ENCODE assay signal across 23 mouse cellular contexts in genomic region chr17:66363852-66364524, GRCm38 (mm10).
DNase-seq lines count a peak whose midpoint lies in the region; TF ChIP-seq lines count a peak whose summit lies in the region.
"Had no signal": no experiment of that assay in that cellular context is flagged by ENCODE, and none has a peak within 500 bp of the region (broad histone marks: within the 10 kb centered on the region; RNA-seq: fewer than 3 reads in every experiment).

No protein-coding gene starts in this region.

- no peak for TF ChIP-seq CTCF in left cerebral cortex, adult 2 months (IDR thresholded peaks at IDR 0.05)
- no peak for TF ChIP-seq CTCF in embryonic fibroblast, embryonic 13.5 days (IDR thresholded peaks at IDR 0.05; ENCODE audit: borderline replicate concordance, insufficient read depth, low read length)

- peak overlapping the region; percentile 47; the same call in 1 of the 2 replicates for H3K27ac ChIP-seq in left cerebral cortex, adult 2 months
- peak overlapping the region; percentile 63; the same call in 1 of the 2 replicates for H3K27ac ChIP-seq in embryonic fibroblast, embryonic 13.5 days (ENCODE audit: insufficient read depth, low read length)
- H3K27ac ChIP-seq: hindbrain, embryonic 13.5 days; kidney, embryonic 15.5 days; limb, embryonic 10.5 days; liver, embryonic 15.5 days; neural tube, embryonic 12.5 days had no signal

- H3K4me1 ChIP-seq in embryonic fibroblast, embryonic 13.5 days (ENCODE audit: control insufficient read depth, insufficient read depth, low read length) = peaks cover 6% of the 10 kb centered on the region; the same call in 1 of the 2 replicates
- H3K4me1 ChIP-seq: limb, embryonic 10.5 days; liver, embryonic 15.5 days; megakaryocyte, embryonic 14.5 days; neural tube, embryonic 12.5 days had no signal

- no peak for TF ChIP-seq POLR2A in embryonic fibroblast, embryonic 13.5 days (IDR thresholded peaks at IDR 0.05; ENCODE audit: low read depth, low read length)

- no peak overlapping the region for H3K4me3 ChIP-seq in left cerebral cortex, adult 2 months
- no peak overlapping the region for H3K4me3 ChIP-seq in embryonic fibroblast, embryonic 13.5 days (ENCODE audit: insufficient read depth, low read length)
- H3K4me3 ChIP-seq: hindbrain, embryonic 13.5 days; limb, embryonic 10.5 days; liver, embryonic 15.5 days; neural tube, embryonic 12.5 days had no signal

- intact Hi-C loops in left cerebral cortex, adult 2 months (cut with DNase I) = no loop called here
- intact Hi-C loops in left cerebral cortex, postnatal 14 days (cut with DNase I) = no loop called here

- DNase-seq in cerebellum, adult 9-11 months = peak; percentile 25
- no peak for DNase-seq in cerebellum, adult 9-10 months
- DNase-seq in left cerebral cortex, adult 2 months (ENCODE audit: extremely low spot score in 1 of 2, low spot score in 2 of 2) = no peak
- DNase-seq in left cerebral cortex, postnatal 14 days (ENCODE audit: low spot score in 2 of 2) = no peak
- peak; percentile 69 for DNase-seq in ES-CJ7 (ENCODE audit: low read depth, low spot score)
- DNase-seq in cerebellum, adult 11-12 months = no peak
- DNase-seq: adrenal gland, adult 8-10 months; cerebellum, adult 18-20 months; cerebellum, postnatal 36 days; kidney, adult 11 months; kidney, postnatal 4 days; liver; midbrain, embryonic 14.5 days; right cerebral cortex, postnatal 25 days; spleen, adult 18-20 months; thymus, postnatal 25 days had no signal

Comparison
In these comparisons a context has a peak if more than half of its experiments do, and no peak if none do; other contexts are left out.
1. DNase-seq: peak in cerebellum, adult 9-11 months (single experiment) and ES-CJ7 (single experiment); none in cerebellum, adult 9-10 months (single experiment), left cerebral cortex, adult 2 months (0 of 2), left cerebral cortex, postnatal 14 days (0 of 2) and cerebellum, adult 11-12 months (single experiment).